Mouse (Mus musculus): Measurements from ENCODE around the gene Gm32742.

Gene Gm32742

DNA sequence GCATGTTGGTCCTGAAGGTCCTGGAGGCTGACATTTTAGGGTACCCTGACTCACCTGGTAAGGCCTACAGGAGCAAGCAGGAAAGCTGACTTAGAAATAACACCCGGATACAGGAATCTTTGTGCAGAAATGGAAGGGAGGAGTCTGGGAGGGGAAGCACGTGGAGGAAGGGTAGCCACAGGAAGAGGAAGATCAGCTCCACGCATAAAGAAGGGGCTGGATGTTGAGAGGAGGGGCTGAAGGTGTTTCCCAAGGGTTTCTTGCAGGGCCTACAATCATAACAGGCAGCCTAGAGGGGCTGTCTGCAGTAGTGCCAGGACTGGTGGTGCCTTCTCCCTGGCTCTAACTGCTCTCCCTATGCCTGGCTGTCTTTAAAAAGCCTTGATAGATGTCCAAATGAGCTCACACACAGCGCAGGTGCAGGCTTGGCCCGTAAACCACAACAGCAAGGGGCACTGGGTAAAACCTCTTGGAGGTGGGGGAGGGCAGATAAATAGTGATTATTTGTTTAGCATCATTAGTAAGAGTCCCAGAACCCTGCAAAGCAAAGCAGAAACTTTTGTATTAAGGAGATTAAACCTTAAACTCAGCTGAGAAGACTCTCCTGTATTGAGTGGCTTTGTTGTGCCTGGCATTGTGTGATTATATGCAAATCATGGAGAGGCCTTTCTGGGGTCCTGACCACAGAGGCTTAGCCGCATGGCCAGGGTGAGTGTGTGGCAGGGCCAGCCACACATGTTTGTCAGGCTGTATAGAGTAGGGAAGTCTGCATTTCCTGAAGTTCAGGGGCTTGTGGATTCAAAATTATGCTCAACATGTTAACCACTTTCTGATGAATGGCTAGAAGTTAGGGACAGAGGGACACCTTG is at the start of gene Gm32742:
Gm32742 (minus strand) TSS at position 206 of the 869 bp plus-strand sequence.
- in situ Hi-C loops (cut with MboI, MseI) = loop anchor here in 1 of 2 experiments (25.0 kb wide), 1 partner anchor 747 kb away; no protein-coding TSS in a partner anchor

DNA sequence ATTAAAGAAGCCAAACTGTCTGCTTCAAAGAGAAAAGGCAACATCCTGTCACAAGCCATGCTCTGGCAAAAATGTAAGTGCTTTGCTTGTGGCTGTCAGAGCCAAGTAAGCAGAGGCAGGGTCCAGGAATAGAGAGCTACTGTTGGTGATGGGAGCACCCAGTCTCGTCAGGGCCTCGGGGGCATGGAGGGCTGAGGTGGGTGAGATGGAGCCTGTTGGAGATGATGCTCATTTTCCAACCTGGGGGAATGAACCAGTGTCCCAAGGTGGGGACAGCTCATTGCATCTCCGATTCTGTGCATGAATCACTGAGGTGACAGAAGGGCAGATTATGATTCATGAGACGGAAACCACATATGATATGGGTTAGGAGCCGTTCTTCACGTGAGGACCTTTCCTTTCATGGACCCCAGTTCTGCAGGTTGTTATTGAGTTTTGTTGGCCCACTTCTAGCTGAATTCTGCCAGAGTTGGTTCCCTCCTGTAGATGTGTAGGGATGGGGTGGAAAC is 48.5 kb upstream of the Gm32742 start:
- in situ Hi-C loops (cut with MboI, MseI) = no loop called here

GRCm38 (mm10) chr9:51213023-51213728 is 47.9 kb upstream of the Gm32742 start, which contains the start of gene Pou2af1:
Gene Pou2af1, plus strand, starts transcription at chr9:51213708.
- in situ Hi-C loops (cut with MboI, MseI) = no loop called here

DNA sequence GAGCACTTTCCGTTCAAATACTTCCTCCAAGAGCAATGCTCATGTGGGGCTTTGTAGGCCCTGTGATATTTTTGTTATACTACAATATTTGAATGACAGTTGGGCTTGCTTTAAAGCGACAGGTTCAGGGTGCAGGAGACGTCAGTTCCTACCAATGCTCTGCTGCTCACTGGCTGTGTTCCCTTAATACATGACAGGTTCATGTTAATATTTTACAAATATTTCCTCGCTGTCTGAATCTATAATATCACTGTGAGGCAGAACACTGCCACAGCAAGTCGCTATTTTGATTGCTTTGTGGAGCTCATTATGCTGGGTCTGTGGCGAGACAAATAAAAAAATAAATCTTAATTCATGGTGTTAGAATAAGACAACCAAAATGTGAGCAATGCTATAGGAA is 45.9 kb upstream of the Gm32742 start:
- in situ Hi-C loops (cut with MboI, MseI) = no loop called here

GRCm38 (mm10) chr9:51208974-51209332 is 43.6 kb upstream of the Gm32742 start:
- in situ Hi-C loops (cut with MboI, MseI) = no loop called here

- in situ Hi-C loops (cut with MboI, MseI) = no loop called here
Observed at GRCm38 (mm10) chr9:51194790-51195189, 29.5 kb upstream of the Gm32742 start.

- in situ Hi-C loops (cut with MboI, MseI) = no loop called here
Observed at GRCm38 (mm10) chr9:51190655-51191054, 25.3 kb upstream of the Gm32742 start.

- in situ Hi-C loops (cut with MboI, MseI) = no loop called here
Observed at GRCm38 (mm10) chr9:51185871-51186270, 20.6 kb upstream of the Gm32742 start.

DNA sequence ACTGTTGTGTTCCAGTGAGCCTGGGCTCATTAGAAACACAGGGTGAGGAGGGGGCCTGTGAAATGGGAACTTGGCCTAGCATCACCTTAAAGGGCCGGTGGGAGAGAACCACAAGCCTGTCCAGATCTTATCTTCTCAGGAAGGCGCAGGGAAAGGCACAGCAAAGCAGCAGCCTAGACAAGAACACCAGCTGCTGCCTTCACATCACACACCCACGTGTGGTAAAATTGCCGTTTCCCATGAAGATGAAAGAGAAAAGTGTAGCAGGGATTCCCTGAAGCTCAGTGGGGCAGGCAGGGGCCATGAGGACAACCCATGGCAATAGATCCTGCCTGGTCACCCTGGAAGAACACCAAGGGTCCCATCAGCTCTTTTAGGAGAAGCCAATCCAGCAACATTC is 20.1 kb upstream of the Gm32742 start:
- in situ Hi-C loops (cut with MboI, MseI) = no loop called here

GRCm38 (mm10) chr9:51182716-51183710 is 17.7 kb upstream of the Gm32742 start:
- in situ Hi-C loops (cut with MboI, MseI) = no loop called here

- in situ Hi-C loops (cut with MboI, MseI) = no loop called here
Observed at GRCm38 (mm10) chr9:51180621-51181020, 15.3 kb upstream of the Gm32742 start.

DNA sequence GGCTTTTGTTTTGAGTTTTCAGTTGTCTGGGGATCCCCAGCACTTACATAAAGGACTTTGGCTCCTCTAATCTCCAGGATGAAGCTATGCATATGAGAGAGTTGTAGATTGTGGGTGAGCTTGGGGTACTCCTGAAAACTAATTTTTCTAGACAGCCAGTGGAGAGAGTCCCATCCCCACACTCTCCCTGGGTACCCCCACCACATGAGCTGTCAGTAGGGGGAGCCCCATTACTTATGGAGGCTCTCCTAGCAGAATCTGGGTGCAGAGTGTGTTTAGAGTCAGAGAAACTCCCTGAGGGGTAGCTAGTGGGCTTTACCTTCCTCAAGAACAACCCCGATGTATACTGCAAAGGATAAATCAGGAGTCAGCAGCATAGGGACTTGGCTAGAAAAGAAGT is 13.0 kb upstream of the Gm32742 start:
- in situ Hi-C loops (cut with MboI, MseI) = no loop called here

- in situ Hi-C loops (cut with MboI, MseI) = no loop called here
Observed at GRCm38 (mm10) chr9:51175722-51176121, 10.4 kb upstream of the Gm32742 start.

DNA sequence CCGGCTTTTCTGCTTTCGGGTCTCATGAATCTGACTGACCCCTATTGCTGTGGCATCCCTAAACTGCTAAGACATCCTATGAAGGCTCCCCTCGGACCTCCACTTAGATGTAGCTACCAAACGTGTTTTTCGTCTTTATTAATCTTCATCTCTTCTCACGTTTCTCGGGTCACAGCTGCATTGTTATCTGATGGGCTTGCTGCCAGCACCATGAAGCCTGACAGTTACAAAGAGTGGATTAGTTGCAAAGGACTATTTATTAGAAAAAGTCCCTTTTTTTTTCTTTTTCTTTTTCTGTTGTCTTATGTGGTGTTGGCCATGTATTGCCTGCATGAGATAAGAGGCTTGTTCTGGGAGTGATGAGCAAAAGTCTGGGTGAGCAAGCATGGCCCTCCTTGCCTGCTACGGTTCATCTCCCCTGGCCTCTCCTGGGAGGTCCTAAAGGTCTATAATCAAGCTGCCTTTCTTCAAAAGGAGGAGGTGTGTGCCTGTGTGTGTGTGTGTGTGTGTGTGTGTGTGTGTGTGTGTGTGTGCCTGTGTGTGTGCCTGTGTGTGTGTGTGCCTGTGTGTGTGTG is 9.7 kb upstream of the Gm32742 start:
- in situ Hi-C loops (cut with MboI, MseI) = loop anchor here in 1 of 2 experiments (25.0 kb wide), 1 partner anchor 737 kb away; no protein-coding TSS in a partner anchor

DNA sequence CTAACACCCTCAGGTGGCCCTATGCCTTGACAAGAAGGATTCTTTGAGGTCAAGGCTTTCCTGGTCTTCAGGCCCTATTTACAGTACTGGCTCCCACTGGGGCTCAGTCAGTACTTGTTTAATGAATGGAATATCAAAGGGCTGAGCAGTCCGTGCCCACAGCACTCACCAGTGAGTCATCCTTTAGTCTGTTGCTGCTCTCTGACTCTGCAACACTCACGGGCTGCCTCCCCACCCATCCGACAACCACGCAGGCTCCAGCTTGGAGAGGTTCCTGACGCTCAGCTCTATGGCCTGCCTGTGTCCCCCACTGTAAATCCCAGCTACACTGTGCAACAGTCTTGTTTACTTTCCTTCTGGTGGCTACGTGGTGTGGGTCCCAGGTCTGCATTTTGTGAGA is 5.0 kb upstream of the Gm32742 start:
- in situ Hi-C loops (cut with MboI, MseI) = loop anchor here in 1 of 2 experiments (25.0 kb wide), 1 partner anchor 742 kb away; no protein-coding TSS in a partner anchor

DNA sequence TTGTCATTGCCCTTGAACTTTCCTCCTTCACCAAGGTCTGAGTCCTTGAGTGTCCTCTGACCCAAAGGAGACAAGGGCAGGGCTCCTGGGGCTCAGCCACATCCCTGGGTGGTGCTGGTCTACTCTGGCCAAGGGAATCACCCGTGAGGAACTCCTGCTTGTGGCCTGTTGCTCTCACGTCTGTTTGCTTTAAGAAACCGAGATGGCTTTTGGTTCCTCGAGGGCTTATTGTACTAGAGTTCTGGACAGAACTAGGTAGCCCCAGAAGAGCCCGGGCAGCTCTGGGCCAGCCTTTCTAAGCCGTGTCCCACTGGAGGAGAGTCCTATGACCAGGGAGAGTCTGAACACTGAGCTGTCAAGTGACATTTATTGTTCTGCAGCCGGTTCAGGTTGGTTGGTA is 3.8 kb upstream of the Gm32742 start:
- in situ Hi-C loops (cut with MboI, MseI) = loop anchor here in 1 of 2 experiments (25.0 kb wide), 1 partner anchor 743 kb away; no protein-coding TSS in a partner anchor

DNA sequence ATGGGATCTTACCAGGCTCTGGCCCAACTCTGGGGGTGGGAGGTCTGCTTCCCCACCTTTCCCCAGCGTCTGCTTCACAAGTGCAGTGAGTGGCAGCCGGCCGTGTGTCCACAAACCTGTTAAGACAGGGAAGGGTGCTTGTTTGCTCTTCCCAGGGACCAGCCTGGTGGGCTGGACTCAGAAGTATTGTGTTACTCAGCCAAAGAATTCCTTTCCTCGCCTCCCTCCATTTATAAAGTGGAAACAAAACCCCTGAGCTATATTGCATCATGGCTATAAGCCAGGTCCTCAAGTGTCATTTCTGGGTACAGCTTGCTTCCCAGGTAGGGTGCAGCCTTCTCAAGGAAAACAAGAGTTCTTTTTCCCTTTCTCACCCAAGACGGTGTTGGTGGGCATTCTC is 3.4 kb upstream of the Gm32742 start:
- in situ Hi-C loops (cut with MboI, MseI) = loop anchor here in 1 of 2 experiments (25.0 kb wide), 1 partner anchor 744 kb away; no protein-coding TSS in a partner anchor

GRCm38 (mm10) chr9:51167954-51168353 is 2.6 kb upstream of the Gm32742 start:
- in situ Hi-C loops (cut with MboI, MseI) = loop anchor here in 1 of 2 experiments (25.0 kb wide), 1 partner anchor 744 kb away; no protein-coding TSS in a partner anchor

DNA sequence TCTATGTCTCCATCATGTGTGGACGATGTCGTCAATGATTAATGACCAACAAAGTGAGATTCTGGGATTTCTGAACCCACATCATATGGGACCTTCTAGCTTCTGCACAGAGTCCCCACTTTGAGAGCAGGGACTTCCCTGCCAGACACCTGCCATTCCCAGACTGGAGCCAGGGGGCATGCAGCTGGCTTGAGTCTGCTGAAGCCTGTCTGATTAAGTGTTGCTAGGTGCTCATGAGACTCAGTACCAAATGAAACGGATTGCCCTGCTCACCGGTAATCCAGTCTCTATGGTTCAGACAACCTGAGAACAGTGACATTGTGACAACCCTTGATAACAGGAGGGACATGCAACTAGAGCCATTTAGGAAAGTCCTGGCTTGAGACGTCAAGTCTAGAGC is 1.3 kb downstream of the Gm32742 start:
- in situ Hi-C loops (cut with MboI, MseI) = loop anchor here in 1 of 2 experiments (25.0 kb wide), 1 partner anchor 748 kb away; no protein-coding TSS in a partner anchor

- in situ Hi-C loops (cut with MboI, MseI) = loop anchor here in 1 of 2 experiments (25.0 kb wide), 1 partner anchor 750 kb away; no protein-coding TSS in a partner anchor
Observed at GRCm38 (mm10) chr9:51161771-51162388, 3.4 kb downstream of the Gm32742 start.

All from T-helper 17 cell (primary cell).